Mouse (Mus musculus) midbrain, embryonic 15.5 days (tissue): Measurements from ENCODE around the gene L3mbtl2. TPM values are rescaled to one million over a fixed set of nuclear protein-coding genes. Genes with fewer than 3 reads are reported as not detected.
"Not testable (repeated sequence)": the region's sequence is repeated elsewhere in the genome, so short reads cannot be mapped to it uniquely, and the experiment has no call there.

ENCODE experiments used
- ATAC-seq: fragments of 200-750 bp; cut with Nextera tagmentation; replicated peaks from 2 replicates; pipeline ENCODE4 v1.8.0; 2017; ENCODE audit warnings: moderate TSS enrichment
- H3K27ac ChIP-seq: fragments of 300-500 bp; sonication (generic); 2 replicates; pipeline ENCODE4 v1.5.1; 2015; ENCODE audit warnings: mild to moderate bottlenecking, inconsistent platforms
- H3K27me3 ChIP-seq: fragments of 300-500 bp; sonication (generic); replicated peaks from 2 replicates; pipeline ENCODE4 v1.6.1; 2015; ENCODE audit warnings: inconsistent platforms
- H3K36me3 ChIP-seq: fragments of 300-500 bp; sonication (generic); replicated peaks from 2 replicates; pipeline ENCODE4 v1.6.1; 2015; ENCODE audit warnings: inconsistent platforms
- H3K4me1 ChIP-seq: fragments of 300-500 bp; sonication (generic); 2 replicates; pipeline ENCODE4 v1.6.1; 2015; ENCODE audit warnings: inconsistent platforms
- H3K4me2 ChIP-seq: fragments of 300-500 bp; sonication (generic); 2 replicates; pipeline ENCODE4 v1.6.1; 2015; ENCODE audit warnings: inconsistent platforms, mild to moderate bottlenecking, moderate library complexity
- H3K4me3 ChIP-seq: fragments of 300-500 bp; sonication (generic); 2 replicates; pipeline ENCODE4 v1.5.1; 2015; ENCODE audit warnings: mild to moderate bottlenecking, inconsistent platforms
- H3K9ac ChIP-seq: fragments of 300-500 bp; sonication (generic); 2 replicates; pipeline ENCODE4 v1.6.1; 2015; ENCODE audit warnings: mild to moderate bottlenecking, inconsistent platforms
- H3K9me3 ChIP-seq: fragments of 300-500 bp; sonication (generic); 2 replicates; pipeline ENCODE4 v1.6.1; 2016; ENCODE audit warnings: inconsistent platforms
- WGBS: fragments of 180-500 bp; shearing (Covaris S2); methylation state at CpG from one replicate; pipeline ENCODE4 v1.1.7; 2015; ENCODE audit warnings: mixed read lengths; 5-methylcytosine and 5-hydroxymethylcytosine counted together
- polyA plus RNA-seq: library from polyadenylated mRNA; unstranded; fragments of >200 nt; fragmentation: Nextera tagmentation; extraction: Ambion mirVana; gene quantifications from 2 replicates; pipeline ENCODE4 v1.2.1, GENCODE M21; 2015

L3mbtl2 gene
- polyA plus RNA-seq, 1 experiment from 2014 or later: 32.1 TPM

GRCm38 (mm10) chr15:81694891-81695290 lies 31.2 kb downstream of the L3mbtl2 start:
- 24% methylated on average over 19 of the region's 19 CpGs for WGBS
- ATAC-seq: no peak
- Histone ChIP-seq H3K27ac (peak overlapping the region; percentile 67; the same call in 1 of the 2 replicates), H3K9ac (peak overlapping the region; percentile 74), H3K4me2 (peak overlapping the region; percentile 89), H3K9me3 (no peaks in the 10 kb centered on the region), H3K36me3 (no peaks in the 10 kb centered on the region), H3K27me3 (peaks cover 23% of the 10 kb centered on the region), H3K4me3 (peak overlapping the region; percentile 56), H3K4me1 (peaks cover 24% of the 10 kb centered on the region)

GRCm38 (mm10) chr15:81697175-81697574 lies 33.5 kb downstream of the L3mbtl2 start, which contains the start of gene Chadl:
TSS of gene Chadl (minus strand) at chr15:81697287.
- no peak for ATAC-seq
- peaks cover 24% of the 10 kb centered on the region for H3K4me1 ChIP-seq
- no peaks in the 10 kb centered on the region for H3K36me3 ChIP-seq
- 61% methylated on average over 7 of the region's 7 CpGs for WGBS
- H3K9me3 ChIP-seq: no peaks in the 10 kb centered on the region
- no peak within 1 kb of the TSS for H3K9ac ChIP-seq
- 0 out of 2 replicates have a peak within 1 kb of the TSS, but pooled peaks have one; percentile 17 for H3K27ac ChIP-seq
- peaks cover 16% of the 10 kb centered on the region for H3K27me3 ChIP-seq
- no peak within 1 kb of the TSS for H3K4me2 ChIP-seq
- H3K4me3 ChIP-seq: no peak within 1 kb of the TSS

GRCm38 (mm10) chr15:81697847-81698246 lies 34.2 kb downstream of the L3mbtl2 start:
- Histone ChIP-seq H3K27ac (no peak overlapping the region), H3K9ac (no peak overlapping the region), H3K9me3 (no peaks in the 10 kb centered on the region), H3K27me3 (peaks cover 10% of the 10 kb centered on the region), H3K4me3 (no peak overlapping the region), H3K36me3 (no peaks in the 10 kb centered on the region), H3K4me2 (no peak overlapping the region), H3K4me1 (peaks cover 21% of the 10 kb centered on the region)
- 56% methylated on average over 3 of the region's 3 CpGs for WGBS
- ATAC-seq: no peak

GRCm38 (mm10) chr15:81698532-81698931 lies 34.8 kb downstream of the L3mbtl2 start:
- Histone ChIP-seq H3K9me3 (no peaks in the 10 kb centered on the region), H3K9ac (no peak overlapping the region), H3K4me1 (peaks cover 14% of the 10 kb centered on the region), H3K4me2 (no peak overlapping the region), H3K27me3 (peaks cover 3% of the 10 kb centered on the region), H3K36me3 (no peaks in the 10 kb centered on the region), H3K27ac (no peak overlapping the region), H3K4me3 (no peak overlapping the region)
- ATAC-seq: no peak
- 73% methylated on average over 2 of the region's 2 CpGs for WGBS

GRCm38 (mm10) chr15:81700161-81700560 lies 36.5 kb downstream of the L3mbtl2 start:
- no peak overlapping the region for H3K9ac ChIP-seq
- no peak for ATAC-seq
- no peaks in the 10 kb centered on the region for H3K4me1 ChIP-seq
- H3K9me3 ChIP-seq: no peaks in the 10 kb centered on the region
- no peak overlapping the region for H3K27ac ChIP-seq
- no peaks in the 10 kb centered on the region for H3K27me3 ChIP-seq
- WGBS: 84% methylated on average over 2 of the region's 2 CpGs
- H3K4me2 ChIP-seq: no peak overlapping the region
- no peak overlapping the region for H3K4me3 ChIP-seq
- H3K36me3 ChIP-seq: peaks cover 10% of the 10 kb centered on the region

GRCm38 (mm10) chr15:81700601-81701000 lies 36.9 kb downstream of the L3mbtl2 start:
- ATAC-seq: no peak
- 85% methylated on average over 8 of the region's 8 CpGs for WGBS

GRCm38 (mm10) chr15:81701350-81701749 lies 37.7 kb downstream of the L3mbtl2 start:
- not testable (repeated sequence) for H3K27ac ChIP-seq, H3K9me3 ChIP-seq, H3K27me3 ChIP-seq, H3K4me2 ChIP-seq, H3K9ac ChIP-seq, H3K4me3 ChIP-seq, ATAC-seq, H3K4me1 ChIP-seq
- 77% methylated on average over 4 of the region's 4 CpGs for WGBS
- peaks cover 20% of the 10 kb centered on the region for H3K36me3 ChIP-seq

More at GRCm38 (mm10) chr15:81700601-81701000, 36.9 kb downstream of the L3mbtl2 start:
- no peaks in the 10 kb centered on the region for H3K4me1 ChIP-seq
- no peaks in the 10 kb centered on the region for H3K9me3 ChIP-seq
- no peak overlapping the region for H3K27ac ChIP-seq
- peaks cover 15% of the 10 kb centered on the region for H3K36me3 ChIP-seq
- no peak overlapping the region for H3K9ac ChIP-seq
- no peak overlapping the region for H3K4me2 ChIP-seq
- no peak overlapping the region for H3K4me3 ChIP-seq
- H3K27me3 ChIP-seq: no peaks in the 10 kb centered on the region

- no peak overlapping the region for H3K4me2 ChIP-seq
- no peak for ATAC-seq
- H3K9me3 ChIP-seq: no peaks in the 10 kb centered on the region
- WGBS: 84% methylated on average over 13 of the region's 13 CpGs
- no peak overlapping the region for H3K9ac ChIP-seq
- no peak overlapping the region for H3K27ac ChIP-seq
- H3K4me3 ChIP-seq: no peak overlapping the region
- no peaks in the 10 kb centered on the region for H3K4me1 ChIP-seq
- peaks cover 26% of the 10 kb centered on the region for H3K36me3 ChIP-seq
- no peaks in the 10 kb centered on the region for H3K27me3 ChIP-seq
Measured at GRCm38 (mm10) chr15:81702306-81703093, 38.8 kb downstream of the L3mbtl2 start.

- H3K27ac ChIP-seq: no peak overlapping the region
- 90% methylated on average over 3 of the region's 3 CpGs for WGBS
- H3K27me3 ChIP-seq: no peaks in the 10 kb centered on the region
- H3K4me2 ChIP-seq: no peak overlapping the region
- H3K4me1 ChIP-seq: no peaks in the 10 kb centered on the region
- peaks cover 31% of the 10 kb centered on the region for H3K36me3 ChIP-seq
- H3K9ac ChIP-seq: no peak overlapping the region
- no peaks in the 10 kb centered on the region for H3K9me3 ChIP-seq
- H3K4me3 ChIP-seq: no peak overlapping the region
- no peak for ATAC-seq
Measured at GRCm38 (mm10) chr15:81703094-81703489, 39.4 kb downstream of the L3mbtl2 start.

GRCm38 (mm10) chr15:81708991-81709390 lies 45.3 kb downstream of the L3mbtl2 start:
- Histone ChIP-seq H3K27me3 (no peaks in the 10 kb centered on the region), H3K36me3 (peaks cover 71% of the 10 kb centered on the region), H3K4me3 (no peak overlapping the region), H3K4me1 (no peaks in the 10 kb centered on the region), H3K9ac (no peak overlapping the region), H3K4me2 (no peak overlapping the region), H3K27ac (no peak overlapping the region), H3K9me3 (no peaks in the 10 kb centered on the region)
- 90% methylated on average over 11 of the region's 11 CpGs for WGBS
- ATAC-seq: no peak

GRCm38 (mm10) chr15:81709686-81710085 lies 46.0 kb downstream of the L3mbtl2 start:
- WGBS: 100% methylated on average over 1 of the region's 1 CpGs
- Histone ChIP-seq H3K9me3 (no peaks in the 10 kb centered on the region), H3K9ac (no peak overlapping the region), H3K27me3 (no peaks in the 10 kb centered on the region), H3K4me1 (no peaks in the 10 kb centered on the region), H3K4me3 (no peak overlapping the region), H3K27ac (no peak overlapping the region), H3K36me3 (peaks cover 69% of the 10 kb centered on the region), H3K4me2 (no peak overlapping the region)
- ATAC-seq: no peak

GRCm38 (mm10) chr15:81710801-81711200 lies 47.1 kb downstream of the L3mbtl2 start:
- Histone ChIP-seq H3K27ac (no peak overlapping the region), H3K27me3 (no peaks in the 10 kb centered on the region), H3K4me2 (no peak overlapping the region), H3K4me1 (no peaks in the 10 kb centered on the region), H3K4me3 (no peak overlapping the region), H3K36me3 (peaks cover 67% of the 10 kb centered on the region), H3K9ac (no peak overlapping the region), H3K9me3 (no peaks in the 10 kb centered on the region)
- ATAC-seq: no peak
- WGBS: 70% methylated on average over 4 of the region's 4 CpGs

- H3K36me3 ChIP-seq: peaks cover 56% of the 10 kb centered on the region
- no peak overlapping the region for H3K27ac ChIP-seq
- H3K4me3 ChIP-seq: no peak overlapping the region
- no peaks in the 10 kb centered on the region for H3K9me3 ChIP-seq
- no peak overlapping the region for H3K4me2 ChIP-seq
- H3K27me3 ChIP-seq: no peaks in the 10 kb centered on the region
- H3K9ac ChIP-seq: no peak overlapping the region
- ATAC-seq: no peak
- H3K4me1 ChIP-seq: peaks cover 11% of the 10 kb centered on the region
- WGBS: 89% methylated on average over 6 of the region's 6 CpGs
Measured at GRCm38 (mm10) chr15:81713742-81714141, 50.1 kb downstream of the L3mbtl2 start.
